Mouse (Mus musculus) kidney, adult 2 months (tissue): ENCODE measurements around the gene Atxn1. TPM values are rescaled to one million over a fixed set of nuclear protein-coding genes. Genes with fewer than 3 reads are reported as not detected.

Experiments
- DNase-seq: peaks from one replicate; pipeline ENCODE4 v3.0.0; 2021
- H3K27ac ChIP-seq: fragments of 200-500 bp; 2 replicates; pipeline ENCODE4 v1.5.1; 2012; ENCODE audit warnings: low read depth, low read length, control low read depth, inconsistent platforms; ENCODE audit not compliant: insufficient read depth
- H3K27me3 ChIP-seq: fragments of 200-500 bp; replicated peaks from 2 replicates; pipeline ENCODE4 v1.6.1; 2012; ENCODE audit warnings: mild to moderate bottlenecking, moderate library complexity, low read length, inconsistent platforms; ENCODE audit not compliant: control insufficient read depth, insufficient read depth
- H3K36me3 ChIP-seq: fragments of 200-500 bp; 2 replicates; pipeline ENCODE4 v1.6.1; 2012; ENCODE audit warnings: mild to moderate bottlenecking, moderate library complexity, low read length, inconsistent platforms; ENCODE audit not compliant: control insufficient read depth, insufficient read depth
- H3K4me1 ChIP-seq: fragments of 200-500 bp; 2 replicates; pipeline ENCODE4 v1.6.1; 2011; ENCODE audit warnings: low read length; ENCODE audit not compliant: control insufficient read depth, insufficient read depth
- H3K4me3 ChIP-seq: fragments of 200-500 bp; 2 replicates; pipeline ENCODE4 v1.5.1; 2011; ENCODE audit warnings: mild to moderate bottlenecking, low read depth, low read length, control low read depth; ENCODE audit not compliant: insufficient read depth
- CTCF ChIP-seq: fragments of 200-500 bp; conservative IDR thresholded peaks from 2 replicates; pipeline ENCODE4 v1.5.1; 2011; ENCODE audit warnings: low read depth, mild to moderate bottlenecking, control low read depth, low read length, moderate library complexity, mixed read lengths; ENCODE audit not compliant: insufficient read depth, insufficient read length
- POLR2A ChIP-seq: fragments of 200-500 bp; IDR thresholded peaks from one replicate; pipeline ENCODE4 v1.6.1; 2011; ENCODE audit warnings: low read depth, low read length, control low read depth
- WGBS: fragments of 180-500 bp; shearing (Covaris S2); methylation state at CpG from one replicate; pipeline ENCODE4 v1.1.7; 2018; 5-methylcytosine and 5-hydroxymethylcytosine counted together
- polyA plus RNA-seq: library from polyadenylated mRNA; depleted of rRNA; stranded (reverse); fragments of >200 nt; gene quantifications from 2 replicates; pipeline ENCODE4 v1.2.3, GENCODE M21; 2012

Gene Atxn1
- polyA plus RNA-seq, 1 experiment, result 15.0 TPM

GRCm38 (mm10) chr13:45661283-45662185 is 303.3 kb downstream of the Atxn1 start:
- Histone ChIP-seq H3K27me3 (no peaks in the 10 kb centered on the region), H3K27ac (no peak overlapping the region), H3K4me1 (no peaks in the 10 kb centered on the region), H3K4me3 (no peak overlapping the region), H3K36me3 (no peaks in the 10 kb centered on the region)
- no peak for DNase-seq
- WGBS, result 82% methylated on average over 12 of the region's 12 CpGs
- TF ChIP-seq CTCF (no peak), POLR2A (no peak)

GRCm38 (mm10) chr13:45659813-45660212 is 305.0 kb downstream of the Atxn1 start:
- no peak for DNase-seq
- Histone ChIP-seq H3K36me3 (no peaks in the 10 kb centered on the region), H3K27me3 (no peaks in the 10 kb centered on the region), H3K4me3 (no peak overlapping the region), H3K27ac (no peak overlapping the region), H3K4me1 (no peaks in the 10 kb centered on the region)
- TF ChIP-seq CTCF (no peak), POLR2A (no peak)
- WGBS, result 92% methylated on average over 4 of the region's 4 CpGs

- DNase-seq, result no peak
- TF ChIP-seq CTCF, result no peak
- TF ChIP-seq POLR2A, result no peak
- Histone ChIP-seq H3K4me1 (no peaks in the 10 kb centered on the region), H3K27ac (no peak overlapping the region), H3K27me3 (no peaks in the 10 kb centered on the region), H3K36me3 (no peaks in the 10 kb centered on the region), H3K4me3 (no peak overlapping the region)
- WGBS, result 91% methylated on average over 5 of the region's 5 CpGs
Observed at GRCm38 (mm10) chr13:45658343-45658742, 306.5 kb downstream of the Atxn1 start.

GRCm38 (mm10) chr13:45657176-45657575 is 307.6 kb downstream of the Atxn1 start:
- Histone ChIP-seq H3K4me1 (no peaks in the 10 kb centered on the region), H3K27ac (no peak overlapping the region), H3K36me3 (no peaks in the 10 kb centered on the region), H3K4me3 (no peak overlapping the region), H3K27me3 (no peaks in the 10 kb centered on the region)
- WGBS, result 97% methylated on average over 1 of the region's 1 CpGs
- no peak for TF ChIP-seq POLR2A
- TF ChIP-seq CTCF, result no peak
- DNase-seq, result no peak

GRCm38 (mm10) chr13:45651652-45652241 is 313.1 kb downstream of the Atxn1 start:
- Histone ChIP-seq H3K36me3 (no peaks in the 10 kb centered on the region), H3K4me1 (no peaks in the 10 kb centered on the region), H3K4me3 (no peak overlapping the region), H3K27ac (no peak overlapping the region), H3K27me3 (no peaks in the 10 kb centered on the region)
- TF ChIP-seq POLR2A (no peak), CTCF (no peak)
- no peak for DNase-seq
- WGBS, result 82% methylated on average over 10 of the region's 10 CpGs

- DNase-seq, result no peak
- Histone ChIP-seq H3K36me3 (no peaks in the 10 kb centered on the region), H3K27me3 (no peaks in the 10 kb centered on the region), H3K27ac (no peak overlapping the region), H3K4me1 (no peaks in the 10 kb centered on the region), H3K4me3 (no peak overlapping the region)
- WGBS, result 58% methylated on average over 4 of the region's 4 CpGs
- TF ChIP-seq POLR2A, result no peak
- TF ChIP-seq CTCF, result no peak
Observed at GRCm38 (mm10) chr13:45649197-45649812, 315.5 kb downstream of the Atxn1 start.

GRCm38 (mm10) chr13:45643780-45644395 is 320.9 kb downstream of the Atxn1 start:
- DNase-seq, result no peak
- no peaks in the 10 kb centered on the region for H3K4me1 ChIP-seq
- no peak overlapping the region for H3K27ac ChIP-seq
- H3K27me3 ChIP-seq, result no peaks in the 10 kb centered on the region
- H3K36me3 ChIP-seq, result no peaks in the 10 kb centered on the region
- 72% methylated on average over 6 of the region's 6 CpGs for WGBS
- no peak for TF ChIP-seq POLR2A
- no peak for TF ChIP-seq CTCF
- no peak overlapping the region for H3K4me3 ChIP-seq
